Mouse (Mus musculus): ENCODE measurements at regions not wholly inside any gene's neighbourhood (a gene's known extent, or its start where the extent isn't known, plus 50 kb on each side); places are given as distances from the start of the nearest gene placed in this dataset.

- TF ChIP-seq CTCF (IDR thresholded peaks at IDR 0.05; ENCODE audit: low read depth) (no peak), EP300 (IDR thresholded peaks at IDR 0.05; ENCODE audit: low read depth) (no peak)
- no peak overlapping the region for H3K4me2 ChIP-seq (ENCODE audit: low read depth, low read length)
- no peaks in the 10 kb centered on the region for H3K27me3 ChIP-seq (ENCODE audit: insufficient read depth, low read length)
Observed at GRCm38 (mm10) chr13:54321011-54321410, 50.1 kb upstream of the Cplx2 start.

More at GRCm38 (mm10) chr13:54321011-54321410, 50.1 kb upstream of the Cplx2 start:
- ATAC-seq (no peak), DNase-seq (no peak)
- no peak overlapping the region for H3K4me3 ChIP-seq (ENCODE audit: low read depth, low read length)
- H3K27ac ChIP-seq (ENCODE audit: low read depth), result no peak overlapping the region
- no peaks in the 10 kb centered on the region for H3K36me3 ChIP-seq (replicated peaks; ENCODE audit: insufficient read depth, low read length)
- no peak overlapping the region for H3K9ac ChIP-seq (replicated peaks)
- 65% methylated on average over 14 of the region's 14 CpGs for WGBS (ENCODE audit: insufficient replicate concordance)
- 0 out of 2 replicates have a peak, but pooled peaks cover 4% of the 10 kb centered on the region for H3K4me1 ChIP-seq (ENCODE audit: insufficient read depth)
- no peaks in the 10 kb centered on the region for H3K9me3 ChIP-seq (ENCODE audit: low read length)
